Mouse (Mus musculus): ENCODE results near the gene Nodal. TPM values are rescaled to one million over a fixed set of nuclear protein-coding genes. Genes with fewer than 3 reads are reported as not detected.

Gene Nodal
- not detected in 2 replicates for total RNA-seq (2021)
- long read RNA-seq, experiment 1, result 0 reads
- long read RNA-seq, experiment 2, partial matches to known transcripts, result 0 of 1 reads
- long read RNA-seq, experiment 2, other reads (novel, unspliced or antisense), result 0 of 1 reads

GRCm38 (mm10) chr10:61417672-61418071 is at the start of gene Nodal:
Gene Nodal (plus strand): TSS chr10:61417972.
- DNase-seq, result no peak

- DNase-seq, result no peak
Observed at GRCm38 (mm10) chr10:61369755-61370154, 48.0 kb upstream of the Nodal start.

- DNase-seq, result peak; percentile 73
Observed at GRCm38 (mm10) chr10:61370273-61370979, 47.3 kb upstream of the Nodal start.

DNA sequence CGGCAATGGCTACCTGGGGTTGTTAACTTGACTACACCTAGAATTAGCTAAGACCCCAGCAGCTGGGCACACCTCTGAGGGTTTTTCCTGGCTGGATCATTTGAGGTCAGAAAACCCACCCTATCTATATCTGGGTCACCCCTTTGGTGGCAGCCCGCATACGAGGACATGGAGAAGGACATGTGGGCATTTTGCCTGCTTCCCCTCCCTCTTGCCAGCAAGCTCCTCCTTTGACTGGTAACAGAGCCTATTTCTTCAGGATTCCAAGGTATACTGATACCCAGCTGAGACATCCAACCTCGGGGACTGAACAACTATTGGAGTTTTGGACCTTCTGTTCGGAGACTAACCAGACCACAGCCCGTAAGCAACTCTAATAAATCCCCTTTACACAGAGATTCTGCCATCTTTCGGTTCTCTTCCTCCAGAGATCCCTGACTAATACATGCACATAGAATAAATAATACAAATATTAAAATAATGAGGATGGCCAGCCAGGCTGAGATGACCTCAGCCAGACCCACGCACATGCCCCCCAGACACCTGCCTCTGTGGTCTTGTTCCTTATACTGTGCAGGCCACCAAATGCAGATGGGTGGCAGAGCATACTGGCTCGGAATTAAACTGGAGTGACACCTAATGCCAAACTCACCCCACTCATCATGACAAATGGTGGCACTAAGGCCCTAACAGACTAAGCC is 45.7 kb upstream of the Nodal start:
- no peak for DNase-seq

DNA sequence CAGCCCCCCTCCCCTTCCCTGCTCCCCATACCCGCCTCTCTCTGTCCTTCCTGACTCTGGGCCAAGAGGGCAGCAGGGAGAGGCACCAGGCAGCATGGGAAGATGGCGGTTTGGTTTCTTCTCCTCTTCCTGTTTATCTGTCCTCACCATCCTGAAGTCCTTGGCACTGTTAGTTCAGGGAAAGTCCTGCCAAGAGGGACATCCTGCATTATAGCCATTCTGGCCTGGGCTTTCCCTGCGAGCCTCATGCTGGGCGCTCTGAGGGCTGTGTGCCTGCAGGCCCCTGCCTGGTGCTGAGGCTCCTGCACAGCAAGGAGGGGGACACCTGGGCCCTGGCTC is 45.2 kb upstream of the Nodal start:
- peak; percentile 62 for DNase-seq

GRCm38 (mm10) chr10:61374076-61374475 is 43.7 kb upstream of the Nodal start:
- DNase-seq, result peak; percentile 68

DNA sequence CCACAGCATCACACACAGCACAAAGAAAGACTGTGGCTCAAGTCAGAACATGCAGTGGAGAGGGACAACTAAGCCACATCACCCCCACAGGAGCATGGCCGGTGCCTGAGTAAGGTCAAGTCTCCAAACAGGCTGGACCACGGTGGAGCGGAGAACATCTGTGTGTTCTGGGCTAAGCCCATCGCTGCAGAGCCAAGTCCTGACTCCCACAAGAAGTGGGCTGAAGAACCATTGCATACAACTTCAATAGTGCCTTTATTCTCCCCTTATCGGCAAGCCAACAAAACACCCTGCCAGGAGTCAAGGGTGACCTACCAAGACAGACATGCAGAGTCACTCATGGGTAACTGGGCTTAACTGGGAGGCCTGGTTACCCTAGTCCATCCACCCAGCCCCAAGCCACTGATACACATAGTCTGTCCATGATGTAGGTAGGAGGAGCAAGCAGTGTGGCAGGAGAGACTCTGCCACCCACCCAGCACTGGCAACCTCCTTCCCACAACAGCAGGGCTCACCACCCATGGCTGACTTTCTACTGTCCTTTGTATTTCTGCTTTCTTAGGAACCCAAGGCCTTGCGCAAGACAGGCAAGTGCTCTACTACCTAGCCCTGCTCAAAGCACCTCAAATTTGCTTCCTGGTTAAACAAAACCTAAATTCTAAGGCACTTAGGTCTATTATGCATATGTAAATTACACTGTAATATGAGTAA is 42.8 kb upstream of the Nodal start:
- DNase-seq, result no peak

DNA sequence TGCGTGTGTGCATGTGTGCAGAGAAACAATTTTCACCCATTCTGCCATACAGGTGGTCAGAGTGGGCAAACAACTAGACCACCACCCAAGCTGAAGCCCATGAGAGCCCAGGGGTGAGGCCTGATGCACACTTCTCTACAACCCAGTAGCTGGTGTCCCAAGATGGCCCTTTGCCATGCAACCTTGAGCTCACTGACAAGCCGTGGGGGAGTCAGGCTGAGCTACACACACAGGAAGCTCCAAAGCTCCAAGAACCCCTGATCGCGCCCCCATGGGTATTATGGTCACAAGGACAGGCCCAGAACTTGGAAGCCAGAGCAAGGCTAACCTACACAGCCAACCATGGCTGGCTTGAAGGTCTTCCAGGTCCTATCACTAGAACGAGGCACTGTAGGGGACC is 39.7 kb upstream of the Nodal start:
- DNase-seq, result peak; percentile 71

DNA sequence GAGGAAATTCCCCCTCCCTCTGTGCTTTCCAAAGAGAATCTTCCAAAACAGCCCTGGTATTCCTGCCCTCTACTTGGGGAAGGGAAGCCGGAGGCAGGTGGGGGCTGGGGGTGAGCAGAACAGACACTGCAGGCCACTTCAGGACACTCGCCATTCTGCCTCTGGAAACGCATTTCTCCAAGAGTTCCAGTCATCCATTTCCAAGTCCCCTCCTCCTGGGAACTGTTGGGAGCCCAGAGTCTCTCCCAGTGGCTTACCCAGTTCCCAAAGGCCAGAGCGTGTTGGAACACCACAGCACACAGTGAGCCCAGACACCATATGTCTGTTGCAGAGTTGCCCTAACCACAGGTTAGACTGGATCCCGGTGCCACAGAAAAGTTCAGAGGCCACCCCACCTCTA is 39.1 kb upstream of the Nodal start:
- peak; percentile 62 for DNase-seq

GRCm38 (mm10) chr10:61379340-61380040 is 38.3 kb upstream of the Nodal start:
- DNase-seq, result no peak

DNA sequence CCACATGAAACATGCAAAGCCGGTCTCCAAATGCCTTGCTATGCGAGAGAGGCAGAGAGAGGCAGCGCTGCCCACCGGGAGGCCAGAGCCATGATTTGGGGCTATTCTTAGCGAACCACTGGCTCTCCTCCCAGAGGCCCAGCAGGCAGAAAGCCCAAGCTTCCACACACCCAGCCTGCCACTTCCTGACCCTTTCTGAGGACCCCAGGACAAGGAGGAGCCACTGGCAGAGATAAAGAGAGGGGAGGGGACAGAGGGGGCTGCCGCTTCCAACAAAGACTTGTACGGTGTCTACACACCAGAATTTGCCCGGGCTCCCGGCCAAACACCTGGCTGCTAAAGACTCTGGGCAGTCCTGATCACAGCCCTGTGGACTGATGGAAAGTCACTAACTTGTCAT is 37.6 kb upstream of the Nodal start:
- peak; percentile 68 for DNase-seq

DNA sequence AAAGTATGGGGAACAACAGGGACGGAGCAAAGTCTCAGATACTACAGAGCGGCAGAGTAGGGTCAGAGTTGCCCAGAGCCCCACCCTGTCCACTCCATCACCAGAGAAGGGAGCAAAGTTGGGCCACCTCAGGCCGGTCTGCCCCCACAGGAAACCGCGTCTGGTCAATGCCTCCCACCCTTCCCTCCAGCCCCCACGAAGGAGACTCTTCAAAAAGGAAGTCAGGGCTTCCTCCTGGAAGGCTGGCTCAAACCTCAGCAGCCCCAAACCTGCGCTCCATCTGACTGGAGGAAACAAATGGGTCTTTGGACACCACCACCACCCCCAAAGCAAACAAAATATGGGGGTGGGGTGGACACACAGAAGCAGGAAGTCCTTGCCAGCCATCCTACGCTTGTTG is 35.9 kb upstream of the Nodal start:
- peak; percentile 44 for DNase-seq

DNA sequence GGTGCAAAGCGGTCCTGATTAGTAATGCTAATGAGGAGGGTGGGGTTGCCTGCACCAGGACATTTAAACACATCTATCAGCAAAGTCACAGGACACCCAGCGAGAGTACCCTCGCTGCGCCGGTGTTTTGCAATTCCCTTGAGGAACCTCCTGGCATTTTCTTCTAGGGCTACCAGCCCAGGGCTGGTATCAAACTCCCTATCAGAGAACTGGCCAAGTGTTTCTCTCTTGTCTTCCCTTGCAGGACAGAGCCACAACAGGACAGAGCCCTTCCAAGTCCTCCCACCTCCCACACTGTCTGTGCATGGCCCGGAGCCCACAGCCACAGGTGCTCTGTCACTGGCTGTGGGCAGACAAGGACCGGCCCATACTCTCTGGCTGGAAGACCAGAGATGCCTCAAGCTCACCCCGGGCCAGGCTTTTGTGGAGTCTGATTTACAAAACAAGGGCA is 35.5 kb upstream of the Nodal start:
- peak; percentile 62 for DNase-seq

DNA sequence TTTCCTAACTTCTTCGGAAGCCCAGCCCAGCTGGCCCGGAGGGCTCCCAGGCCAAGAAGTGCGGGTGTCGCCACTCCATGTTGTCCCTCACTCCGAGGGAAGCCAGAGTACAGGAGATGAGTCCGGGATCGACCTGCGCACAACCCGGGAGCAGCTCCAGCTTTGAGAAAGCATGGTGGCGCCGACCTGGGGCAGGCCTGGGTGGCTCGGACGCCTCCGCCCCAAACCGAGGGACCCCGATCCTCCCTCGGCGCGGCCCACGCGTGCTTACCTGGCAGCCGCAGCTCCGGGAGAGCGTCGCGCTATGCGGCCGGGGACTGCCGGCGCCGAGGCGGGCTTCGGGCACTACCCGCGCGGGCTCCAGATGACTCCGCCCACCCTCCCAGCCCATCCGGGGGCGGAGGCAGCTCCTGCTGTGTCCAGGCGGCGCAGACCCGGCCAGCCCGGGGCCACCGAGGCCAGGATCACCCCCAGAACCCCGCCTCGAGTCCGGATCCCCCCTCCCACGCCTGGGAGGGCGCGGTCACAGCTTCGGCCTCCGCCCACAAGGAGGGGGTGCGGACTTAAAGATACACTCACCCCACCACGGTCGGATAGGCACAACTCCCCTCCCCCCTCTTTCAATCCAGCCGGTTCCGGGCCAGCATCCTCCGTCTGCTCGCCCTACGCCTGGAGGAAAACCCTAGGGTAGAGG is 34.6 kb upstream of the Nodal start, which contains the start of gene Pald1:
Gene Pald1 (minus strand): TSS at position 510 of the 694 bp plus-strand sequence.
- peak; percentile 89 for DNase-seq

DNA sequence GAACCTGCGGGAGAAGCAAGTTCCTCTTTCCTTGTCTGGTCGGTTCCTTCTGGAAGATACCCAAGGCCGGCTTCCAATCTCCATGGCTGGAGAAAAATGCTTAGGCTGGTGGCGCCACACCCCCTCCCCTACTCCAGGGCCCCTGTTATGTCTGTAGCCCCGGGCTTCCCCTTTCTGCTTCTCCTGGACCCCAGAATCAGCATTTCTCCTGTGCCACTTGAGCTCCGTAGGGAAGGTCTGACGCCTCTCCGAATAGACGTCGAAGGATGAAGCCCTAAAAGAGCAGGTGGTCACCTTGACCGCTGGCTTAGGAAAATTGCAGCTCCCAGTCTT is 34.1 kb upstream of the Nodal start:
- DNase-seq, result no peak

DNA sequence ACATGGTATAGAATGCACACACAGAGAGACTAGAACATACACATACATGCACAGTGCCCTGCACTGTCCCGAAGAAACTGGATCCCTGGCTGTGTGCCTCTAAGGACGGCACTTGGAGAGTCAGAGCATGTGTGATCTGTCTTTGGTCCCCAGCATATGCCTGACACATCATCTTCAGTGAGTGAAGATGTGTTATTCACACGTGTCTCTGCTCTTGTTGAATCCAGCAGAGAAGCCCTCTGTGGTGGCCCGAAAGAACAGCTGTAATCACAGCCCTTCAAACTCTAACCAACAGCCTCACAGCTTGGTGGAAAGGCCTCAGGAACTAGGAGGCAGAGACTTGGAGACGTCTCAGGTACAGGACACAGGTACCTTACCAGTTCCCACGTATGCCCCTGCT is 32.6 kb upstream of the Nodal start:
- DNase-seq, result no peak

GRCm38 (mm10) chr10:61386284-61386683 is 31.5 kb upstream of the Nodal start:
- DNase-seq, result no peak

GRCm38 (mm10) chr10:61389020-61389419 is 28.8 kb upstream of the Nodal start:
- DNase-seq, result no peak

DNA sequence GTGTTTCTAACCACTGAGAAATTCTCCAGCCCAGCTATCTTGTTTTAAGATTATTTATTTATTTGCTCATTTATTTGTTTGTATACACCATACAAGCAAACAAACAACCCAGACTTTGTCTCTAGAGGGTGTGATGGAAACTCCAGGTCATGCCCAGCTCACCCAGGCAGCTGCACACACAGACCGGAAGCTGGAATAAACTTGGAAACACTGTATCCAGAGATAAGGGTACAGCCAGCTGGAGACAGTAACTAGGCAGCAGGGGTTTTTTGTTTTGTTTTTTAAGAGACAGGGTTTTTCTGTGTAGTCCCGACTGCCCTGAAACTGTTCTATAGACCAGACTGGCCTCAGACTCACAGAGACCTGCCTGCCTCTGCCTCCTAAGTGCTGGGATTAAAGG is 27.6 kb upstream of the Nodal start:
- DNase-seq, result no peak

DNA sequence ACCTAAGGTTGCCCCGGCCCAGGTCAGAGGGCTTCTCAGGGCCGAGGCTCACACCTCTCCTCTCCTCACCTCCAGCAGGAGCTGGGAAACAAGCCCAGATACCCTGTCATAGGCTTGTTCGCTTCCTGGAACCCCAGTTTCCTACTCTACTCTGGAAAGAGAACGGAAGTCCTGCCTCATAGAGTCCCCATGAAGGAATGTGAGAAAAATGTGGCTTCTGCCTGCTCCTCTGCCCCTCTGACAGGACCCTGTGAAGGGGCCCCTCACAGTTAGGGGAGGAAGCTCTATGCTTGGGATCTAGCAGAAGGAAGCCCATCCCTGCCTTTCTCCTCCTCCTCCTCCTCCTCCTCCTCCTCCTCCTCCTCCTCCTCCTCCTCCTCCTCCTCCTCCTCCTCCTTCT is 25.2 kb upstream of the Nodal start:
- DNase-seq, result no peak

DNA sequence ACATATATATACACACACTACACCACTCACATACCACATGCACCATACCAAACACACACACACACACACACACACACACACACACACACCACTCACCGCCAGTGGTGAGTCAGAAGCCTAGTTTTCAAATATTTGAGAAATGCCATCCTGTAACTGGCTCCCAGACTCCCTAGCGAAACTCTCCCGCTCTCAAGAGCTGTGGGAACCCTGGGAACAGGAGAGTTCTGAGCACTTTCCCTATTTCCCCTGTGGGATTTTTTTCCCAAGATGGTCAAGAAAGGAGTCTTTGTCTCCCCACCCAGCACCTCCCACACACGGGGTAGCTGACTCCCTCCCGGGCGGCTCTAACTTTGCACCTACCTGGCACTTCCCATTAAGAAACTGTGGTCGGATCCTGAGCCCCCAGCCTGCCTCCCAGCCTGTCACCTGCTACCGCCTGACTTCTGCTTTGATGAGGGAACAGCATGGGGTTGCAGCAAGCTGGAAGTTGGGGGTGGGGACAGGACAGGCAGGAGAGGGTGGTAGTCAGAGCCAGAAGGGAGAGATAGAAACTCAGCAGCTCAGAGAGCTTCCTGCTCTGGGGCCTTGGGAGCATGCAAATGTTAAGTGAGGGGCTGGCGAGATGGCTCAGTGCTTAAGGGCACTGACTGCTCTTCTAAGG is 23.2 kb upstream of the Nodal start:
- DNase-seq, result peak; percentile 62

All from adrenal gland, postnatal 14 days (tissue).